Mouse (Mus musculus): ENCODE data around the gene Ddx39b. TPM values are rescaled to one million over a fixed set of nuclear protein-coding genes. Genes with fewer than 3 reads are reported as not detected.

The Ddx39b gene
- polyA plus RNA-seq, 1 experiment = 18.8 TPM

GRCm38 (mm10) chr17:35213071-35213470 lies 28.5 kb upstream of the Ddx39b start:
- no peaks in the 10 kb centered on the region for H3K4me1 ChIP-seq (ENCODE audit: control insufficient read depth)
- TF ChIP-seq TAL1 (IDR thresholded peaks at IDR 0.05; ENCODE audit: low read length) (no peak), GATA1 (IDR thresholded peaks at IDR 0.05; ENCODE audit: low read length) (no peak)
- no peaks in the 10 kb centered on the region for H3K36me3 ChIP-seq (ENCODE audit: control insufficient read depth)
- peaks cover 7% of the 10 kb centered on the region; the same call in 1 of the 2 replicates for H3K27me3 ChIP-seq (ENCODE audit: control insufficient read depth)
- no peak overlapping the region for H3K4me3 ChIP-seq (replicated peaks)
- H3K9me3 ChIP-seq (ENCODE audit: control insufficient read depth, low read length) = no peaks in the 10 kb centered on the region

DNA sequence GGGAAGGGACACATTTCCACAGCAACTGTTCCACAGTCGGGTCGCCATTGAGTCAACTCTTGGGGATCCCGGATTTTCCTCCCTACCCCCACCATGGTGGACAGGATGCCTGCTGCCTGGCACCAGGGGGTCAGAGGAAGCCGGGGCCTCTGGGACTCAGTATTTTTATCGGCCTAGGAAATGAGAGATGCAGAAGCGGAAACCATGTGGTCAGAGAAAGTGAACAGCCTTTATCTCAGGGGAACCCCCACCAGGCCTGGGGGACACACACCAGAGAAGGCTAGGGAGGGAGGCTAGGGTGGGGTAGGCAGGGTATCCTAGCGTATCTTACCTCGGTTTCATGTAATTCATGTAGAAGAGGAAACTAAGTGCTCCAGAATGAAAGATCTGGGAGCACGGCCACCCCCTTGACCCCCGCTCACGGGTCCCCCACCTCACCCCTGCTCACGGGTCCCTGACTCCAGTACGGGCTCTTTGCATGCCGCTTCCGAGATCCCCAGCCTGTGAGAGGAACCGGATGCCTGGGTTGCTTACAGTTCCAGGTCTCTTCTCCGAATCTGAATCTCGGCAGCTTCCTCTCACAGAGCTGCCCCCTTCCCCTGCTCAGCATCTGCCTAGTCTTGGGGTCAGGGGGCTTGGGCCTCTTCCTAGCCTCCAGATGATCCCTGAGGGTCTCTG lies 22.9 kb upstream of the Ddx39b start:
- no peaks in the 10 kb centered on the region for H3K9me3 ChIP-seq (ENCODE audit: control insufficient read depth, low read length)
- H3K4me3 ChIP-seq (replicated peaks) = no peak overlapping the region
- H3K27me3 ChIP-seq (ENCODE audit: control insufficient read depth) = 0 out of 2 replicates have a peak, but pooled peaks cover 2% of the 10 kb centered on the region
- peaks cover 34% of the 10 kb centered on the region for H3K36me3 ChIP-seq (ENCODE audit: control insufficient read depth)
- peaks cover 8% of the 10 kb centered on the region for H3K4me1 ChIP-seq (ENCODE audit: control insufficient read depth)
- TF ChIP-seq TAL1 (IDR thresholded peaks at IDR 0.05; ENCODE audit: low read length) (no peak), GATA1 (IDR thresholded peaks at IDR 0.05; ENCODE audit: low read length) (no peak)

GRCm38 (mm10) chr17:35219601-35220041 lies 21.9 kb upstream of the Ddx39b start:
- H3K4me1 ChIP-seq (ENCODE audit: control insufficient read depth) = peaks cover 8% of the 10 kb centered on the region
- peaks cover 36% of the 10 kb centered on the region for H3K36me3 ChIP-seq (ENCODE audit: control insufficient read depth)
- no peak for TF ChIP-seq TAL1 (IDR thresholded peaks at IDR 0.05; ENCODE audit: low read length)
- no peaks in the 10 kb centered on the region for H3K9me3 ChIP-seq (ENCODE audit: control insufficient read depth, low read length)
- H3K27me3 ChIP-seq (ENCODE audit: control insufficient read depth) = no peaks in the 10 kb centered on the region
- no peak overlapping the region for H3K4me3 ChIP-seq (replicated peaks)

DNA sequence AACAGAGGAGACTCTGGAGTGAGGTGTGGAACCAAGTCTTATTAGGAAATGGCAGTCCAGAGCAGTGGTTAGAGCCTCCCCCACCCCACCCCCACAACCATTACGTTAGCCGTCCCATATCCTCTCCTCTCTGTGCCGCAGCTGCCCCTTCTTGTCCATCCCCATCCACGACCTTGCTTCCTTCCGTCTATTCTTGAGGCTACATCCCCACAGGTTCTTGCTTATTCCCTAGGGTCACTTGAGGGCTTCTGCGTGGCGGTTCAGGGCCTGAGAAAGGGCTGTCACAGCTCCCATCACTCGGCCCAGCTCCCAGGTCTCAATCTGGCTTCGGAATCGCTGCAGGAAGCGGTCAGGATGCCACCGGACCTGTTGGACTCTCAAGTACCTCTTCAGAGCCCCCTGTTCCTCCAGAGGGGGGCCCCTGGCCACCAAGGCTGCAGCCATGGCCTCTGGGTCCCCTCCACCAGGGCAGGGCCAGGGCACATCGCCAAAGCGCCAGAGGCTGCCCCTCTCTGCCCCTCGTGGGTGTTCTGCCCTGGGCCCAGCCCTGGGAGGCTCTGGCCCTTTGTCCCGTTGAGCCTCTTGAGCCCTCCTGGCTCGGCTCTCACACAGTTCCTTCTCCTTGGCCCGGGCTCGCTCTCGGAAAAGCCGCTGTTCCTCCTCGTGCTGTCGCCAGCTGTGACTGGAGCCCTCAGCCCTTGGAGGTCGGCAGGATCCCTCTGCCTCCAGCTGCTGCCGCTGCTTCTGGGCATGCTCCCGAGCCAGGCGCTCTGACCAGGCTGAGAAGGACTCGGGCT lies 21.2 kb upstream of the Ddx39b start, which contains the start of gene Gm16181:
Gene Gm16181 (plus strand): TSS at position 679 of the 797 bp plus-strand sequence.
- TF ChIP-seq TAL1 (IDR thresholded peaks at IDR 0.05; ENCODE audit: low read length) = no peak
- TF ChIP-seq GATA1 (IDR thresholded peaks at IDR 0.05; ENCODE audit: low read length) = no peak
- Histone ChIP-seq H3K9me3 (ENCODE audit: control insufficient read depth, low read length) (no peaks in the 10 kb centered on the region), H3K4me3 (replicated peaks) (no peak within 1 kb of the TSS), H3K36me3 (ENCODE audit: control insufficient read depth) (peaks cover 42% of the 10 kb centered on the region), H3K27me3 (ENCODE audit: control insufficient read depth) (no peaks in the 10 kb centered on the region), H3K4me1 (ENCODE audit: control insufficient read depth) (peaks cover 8% of the 10 kb centered on the region)

DNA sequence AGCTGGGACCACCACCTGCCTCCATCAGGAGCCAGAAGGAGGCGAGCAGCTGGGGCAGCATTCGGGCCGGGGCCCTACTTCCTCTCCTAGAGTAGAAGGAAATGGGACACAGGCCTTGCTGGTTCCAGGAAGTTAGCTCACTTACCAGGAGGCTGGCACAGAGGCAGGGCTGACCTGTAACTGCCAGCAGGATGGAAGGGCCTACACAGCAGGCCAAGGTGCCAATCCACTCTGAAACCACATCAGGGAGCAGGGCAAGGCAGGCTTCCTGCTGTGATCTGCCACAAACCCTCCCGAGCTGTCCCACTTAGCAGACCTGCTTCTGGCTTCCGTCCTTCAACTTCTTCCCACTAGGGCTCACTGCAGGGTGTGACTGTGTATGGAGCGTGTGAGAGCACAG lies 19.2 kb upstream of the Ddx39b start:
- Histone ChIP-seq H3K27me3 (ENCODE audit: control insufficient read depth) (no peaks in the 10 kb centered on the region), H3K4me1 (ENCODE audit: control insufficient read depth) (peaks cover 10% of the 10 kb centered on the region), H3K4me3 (replicated peaks) (no peak overlapping the region), H3K9me3 (ENCODE audit: control insufficient read depth, low read length) (no peaks in the 10 kb centered on the region), H3K36me3 (ENCODE audit: control insufficient read depth) (peaks cover 57% of the 10 kb centered on the region)
- TF ChIP-seq GATA1 (IDR thresholded peaks at IDR 0.05; ENCODE audit: low read length) (no peak), TAL1 (IDR thresholded peaks at IDR 0.05; ENCODE audit: low read length) (no peak)

DNA sequence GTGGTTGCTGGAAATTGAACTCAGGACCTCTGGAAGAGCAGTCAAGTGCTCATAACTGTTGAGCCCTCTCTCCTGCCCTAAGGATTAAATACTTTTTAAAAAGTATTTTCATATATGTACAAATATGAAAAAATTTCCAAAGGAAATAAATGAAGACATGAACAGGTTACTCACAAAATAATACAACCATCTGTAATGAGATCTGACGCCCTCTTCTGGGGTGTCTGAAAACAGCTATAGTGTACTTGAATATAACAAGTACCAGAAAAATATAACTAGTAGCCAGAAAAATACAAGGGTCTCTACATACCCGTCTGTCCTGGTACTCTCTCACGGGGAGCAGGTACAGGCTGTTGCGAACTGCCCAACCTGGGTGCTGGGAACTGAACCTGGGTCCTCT lies 16.9 kb upstream of the Ddx39b start:
- H3K36me3 ChIP-seq (ENCODE audit: control insufficient read depth) = peaks cover 79% of the 10 kb centered on the region
- TF ChIP-seq TAL1 (IDR thresholded peaks at IDR 0.05; ENCODE audit: low read length) (no peak), GATA1 (IDR thresholded peaks at IDR 0.05; ENCODE audit: low read length) (no peak)
- H3K27me3 ChIP-seq (ENCODE audit: control insufficient read depth) = no peaks in the 10 kb centered on the region
- H3K4me3 ChIP-seq (replicated peaks) = no peak overlapping the region
- H3K9me3 ChIP-seq (ENCODE audit: control insufficient read depth, low read length) = no peaks in the 10 kb centered on the region
- peaks cover 3% of the 10 kb centered on the region for H3K4me1 ChIP-seq (ENCODE audit: control insufficient read depth)

DNA sequence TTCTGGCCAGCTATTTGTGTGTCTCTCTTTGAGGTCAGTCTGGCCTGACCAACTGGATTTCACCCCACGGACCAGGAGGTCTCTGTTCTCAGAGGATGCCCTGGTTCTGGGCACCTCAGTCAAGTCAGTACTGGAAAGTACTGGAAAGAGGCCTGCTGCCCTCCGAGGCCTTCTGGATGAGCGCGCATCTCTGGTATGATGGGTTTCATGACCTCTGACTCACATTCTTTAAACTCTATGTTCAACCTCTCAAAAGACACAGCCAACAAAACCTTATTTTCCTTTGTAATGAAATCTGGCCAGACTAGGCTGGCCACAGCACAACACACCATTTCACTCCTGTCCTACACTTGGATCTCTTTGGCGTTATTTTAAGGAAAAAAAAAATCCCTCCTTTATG lies 16.1 kb upstream of the Ddx39b start:
- no peak for TF ChIP-seq TAL1 (IDR thresholded peaks at IDR 0.05; ENCODE audit: low read length)
- TF ChIP-seq GATA1 (IDR thresholded peaks at IDR 0.05; ENCODE audit: low read length) = no peak
- Histone ChIP-seq H3K4me3 (replicated peaks) (no peak overlapping the region), H3K9me3 (ENCODE audit: control insufficient read depth, low read length) (no peaks in the 10 kb centered on the region), H3K27me3 (ENCODE audit: control insufficient read depth) (no peaks in the 10 kb centered on the region), H3K4me1 (ENCODE audit: control insufficient read depth) (peaks cover 2% of the 10 kb centered on the region), H3K36me3 (ENCODE audit: control insufficient read depth) (peaks cover 78% of the 10 kb centered on the region)

GRCm38 (mm10) chr17:35226561-35227046 lies 14.9 kb upstream of the Ddx39b start:
- H3K4me3 ChIP-seq (replicated peaks) = no peak overlapping the region
- no peaks in the 10 kb centered on the region for H3K9me3 ChIP-seq (ENCODE audit: control insufficient read depth, low read length)
- H3K36me3 ChIP-seq (ENCODE audit: control insufficient read depth) = peaks cover 79% of the 10 kb centered on the region
- no peaks in the 10 kb centered on the region for H3K27me3 ChIP-seq (ENCODE audit: control insufficient read depth)
- H3K4me1 ChIP-seq (ENCODE audit: control insufficient read depth) = peaks cover 5% of the 10 kb centered on the region
- TF ChIP-seq TAL1 (IDR thresholded peaks at IDR 0.05; ENCODE audit: low read length) (no peak), GATA1 (IDR thresholded peaks at IDR 0.05; ENCODE audit: low read length) (no peak)

GRCm38 (mm10) chr17:35231022-35231421 lies 10.5 kb upstream of the Ddx39b start:
- TF ChIP-seq TAL1 (IDR thresholded peaks at IDR 0.05; ENCODE audit: low read length) (no peak), GATA1 (IDR thresholded peaks at IDR 0.05; ENCODE audit: low read length) (no peak)
- Histone ChIP-seq H3K4me1 (ENCODE audit: control insufficient read depth) (peaks cover 38% of the 10 kb centered on the region), H3K4me3 (replicated peaks) (no peak overlapping the region), H3K9me3 (ENCODE audit: control insufficient read depth, low read length) (no peaks in the 10 kb centered on the region), H3K27me3 (ENCODE audit: control insufficient read depth) (no peaks in the 10 kb centered on the region), H3K36me3 (ENCODE audit: control insufficient read depth) (peaks cover 66% of the 10 kb centered on the region)
